Mouse (Mus musculus): Measurements from ENCODE around the gene Ifnk. TPM values are rescaled to one million over a fixed set of nuclear protein-coding genes. Genes with fewer than 3 reads are reported as not detected.

The Ifnk gene
- polyA plus RNA-seq, 2 experiments from 2014 or later = 0.69 TPM; not detected in 1

GRCm38 (mm10) chr4:35192725-35193124 lies 40.9 kb downstream of the Ifnk start:
- ATAC-seq = peak; percentile 37

GRCm38 (mm10) chr4:35201700-35202099 lies 49.8 kb downstream of the Ifnk start:
- no peak for ATAC-seq

Other genes with a start within 250 kb of the Ifnk start
- gene Mob3b, start 5.4 kb downstream of the Ifnk start, polyA plus RNA-seq (2017; shearing (Covaris generic)) = 1 to 10 TPM; 5.8 to 6.5 TPM
- 10 to 100 TPM; 11.7 to 19.7 TPM for gene C9orf72, start 74.1 kb downstream of the Ifnk start, polyA plus RNA-seq (2017; shearing (Covaris generic))